Mouse (Mus musculus): Measurements from ENCODE around the gene Gm8334. TPM values are rescaled to one million over a fixed set of nuclear protein-coding genes. Genes with fewer than 3 reads are reported as not detected.

The Gm8334 gene
- not detected in 2 replicates for polyA plus RNA-seq (2015; fragmentation: Nextera tagmentation; extraction: Ambion mirVana)

DNA sequence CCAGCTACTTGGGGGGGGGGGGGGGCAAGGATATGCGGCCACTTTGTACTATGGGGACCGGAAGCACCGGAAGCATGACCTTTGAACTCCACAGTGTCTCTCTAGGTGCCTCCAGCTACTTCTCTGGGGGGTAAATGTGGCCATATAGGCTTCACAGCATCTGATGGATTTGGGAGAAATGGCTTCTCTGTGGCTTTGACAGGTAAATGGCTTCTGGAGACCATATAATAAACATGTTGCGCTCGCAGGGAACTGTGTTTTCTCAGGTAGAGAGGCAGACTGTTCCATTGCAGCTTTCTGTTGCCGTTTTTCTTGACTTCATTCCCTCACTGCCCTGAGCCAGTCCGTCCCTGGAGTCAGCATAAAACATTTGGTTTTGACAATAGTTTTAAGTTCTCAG, at the start of gene Gm8334:
Gene Gm8334 (minus strand): TSS at position 101 of the 400 bp plus-strand sequence.

DNA sequence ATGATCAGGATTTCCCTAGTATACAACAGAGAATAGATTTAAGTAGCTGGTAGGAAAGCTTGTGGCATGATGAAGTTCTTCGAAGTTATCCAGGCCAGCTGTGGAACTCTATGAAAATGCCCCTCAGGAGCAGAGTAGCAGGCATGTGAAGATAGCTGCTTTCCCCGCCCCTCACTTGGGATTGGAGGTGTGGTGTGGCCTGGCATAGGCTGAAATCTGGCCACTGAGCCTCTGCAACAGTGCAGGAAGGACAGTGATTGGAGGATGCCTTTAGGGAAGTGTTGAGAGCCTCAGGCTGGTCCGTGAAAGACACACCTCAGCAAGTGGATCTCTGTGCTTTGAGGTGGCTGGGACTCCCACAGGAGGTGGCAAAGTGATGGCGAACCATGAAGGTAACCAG, 48.3 kb upstream of the Gm8334 start, which contains the start of gene Gm15127:
Gene Gm15127 (plus strand): TSS at position 301 of the 400 bp plus-strand sequence.

Other genes starting within 250 kb of the Gm8334 start
- not detected in 2 replicates for gene Gm15114, start 126.2 kb downstream of the Gm8334 start, polyA plus RNA-seq (2015; fragmentation: Nextera tagmentation; extraction: Ambion mirVana)
- not detected in 2 replicates for gene Gm15127, start 48.4 kb upstream of the Gm8334 start, polyA plus RNA-seq (2015; fragmentation: Nextera tagmentation; extraction: Ambion mirVana)
- gene Luzp4, start 242.5 kb upstream of the Gm8334 start, polyA plus RNA-seq (2015; fragmentation: Nextera tagmentation; extraction: Ambion mirVana), result not detected in 2 replicates

All from adrenal gland, postnatal 0 days (tissue).